Mouse (Mus musculus): ENCODE measurements at regions not wholly inside any gene's neighbourhood (a gene's known extent, or its start where the extent isn't known, plus 50 kb on each side); places are given as distances from the start of the nearest gene placed in this dataset.

DNA sequence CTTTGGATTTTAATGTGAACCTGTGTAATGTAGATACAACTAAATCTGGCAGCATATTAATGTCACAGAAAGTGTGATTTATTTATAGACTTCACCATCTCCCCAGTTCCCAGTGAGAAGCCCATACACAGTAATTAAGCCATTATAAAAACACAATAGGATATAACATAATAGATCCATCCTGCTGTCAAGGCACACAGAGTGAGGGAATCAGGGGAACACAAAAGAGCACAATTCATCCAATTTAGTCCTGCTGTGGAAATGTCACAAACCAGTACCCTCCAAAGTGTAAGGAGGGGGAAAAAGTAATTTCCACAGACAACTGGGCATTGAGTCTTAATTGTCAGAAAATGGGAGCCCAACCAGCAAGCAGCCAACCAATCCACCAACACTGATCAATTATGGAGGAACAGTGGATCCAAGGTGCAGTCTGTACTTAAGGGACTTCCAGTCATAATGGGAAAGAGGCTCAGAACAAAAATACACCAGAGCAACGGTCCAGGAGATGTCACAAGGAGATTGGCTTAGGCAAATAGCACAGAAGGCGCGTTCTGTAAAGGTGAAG is 336.1 kb downstream of the Cog6 start:
- Histone ChIP-seq H3K9ac (replicated peaks) (no peak overlapping the region), H3K4me3 (no peak overlapping the region), H3K4me2 (replicated peaks) (no peak overlapping the region), H3K27ac (replicated peaks) (no peak overlapping the region), H3K27me3 (peaks cover 59% of the 10 kb centered on the region), H3K4me1 (0 out of 2 replicates have a peak, but pooled peaks cover 4% of the 10 kb centered on the region), H3K9me3 (peaks cover 8% of the 10 kb centered on the region), H3K36me3 (no peaks in the 10 kb centered on the region)
- WGBS: 30% methylated on average over 3 of the region's 3 CpGs
- peak; percentile 65; the same call in 1 of the 2 replicates for ATAC-seq (ENCODE audit: low FRiP score, low read depth)

DNA sequence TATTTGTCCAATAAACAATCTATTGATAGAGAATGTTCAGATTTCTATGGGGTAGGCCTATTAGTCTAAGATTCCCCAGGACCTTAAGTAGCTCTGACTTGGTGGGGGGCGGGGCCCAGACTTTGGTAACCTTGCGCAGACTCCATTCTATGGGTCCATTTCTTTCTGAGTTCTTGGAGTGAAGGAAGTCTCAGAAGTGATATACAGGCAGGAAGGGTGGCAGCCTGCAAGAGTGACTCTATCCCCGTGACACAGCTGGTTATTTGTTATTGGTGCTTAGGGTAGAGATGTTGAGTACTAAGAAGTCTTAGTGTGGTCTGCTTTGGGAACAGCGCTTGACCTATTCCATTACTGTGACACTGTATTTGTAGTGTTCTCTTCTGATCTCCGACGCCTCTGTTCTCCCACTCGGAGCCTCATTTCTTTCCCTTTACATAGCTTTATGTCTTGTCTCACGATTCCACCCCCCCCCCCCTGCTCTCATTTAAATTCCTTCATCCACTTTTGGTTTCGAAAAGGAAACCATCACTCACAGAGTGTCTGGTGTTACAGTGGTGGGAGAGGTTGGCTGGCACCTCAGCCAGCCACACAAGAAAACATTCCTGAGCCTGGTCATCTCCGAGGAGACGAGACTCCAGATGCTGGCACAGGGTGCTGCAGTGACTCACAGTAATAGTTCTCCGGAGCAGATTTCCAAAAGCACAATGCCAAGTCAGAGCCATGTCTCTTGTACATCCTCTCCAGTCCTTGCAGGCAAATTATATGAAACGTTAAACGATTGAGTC is 340.0 kb downstream of the Cog6 start:
- peaks cover 8% of the 10 kb centered on the region for H3K9me3 ChIP-seq
- no peak for ATAC-seq (ENCODE audit: low FRiP score, low read depth)
- H3K4me1 ChIP-seq: 0 out of 2 replicates have a peak, but pooled peaks cover 4% of the 10 kb centered on the region
- no peak overlapping the region for H3K4me3 ChIP-seq
- peaks cover 56% of the 10 kb centered on the region for H3K27me3 ChIP-seq
- no peak overlapping the region for H3K4me2 ChIP-seq (replicated peaks)
- H3K9ac ChIP-seq (replicated peaks): no peak overlapping the region
- no peak overlapping the region for H3K27ac ChIP-seq (replicated peaks)
- 90% methylated on average over 14 of the region's 14 CpGs for WGBS
- no peaks in the 10 kb centered on the region for H3K36me3 ChIP-seq

- Histone ChIP-seq H3K4me3 (no peak overlapping the region), H3K36me3 (no peaks in the 10 kb centered on the region), H3K4me1 (no peaks in the 10 kb centered on the region), H3K27me3 (peaks cover 30% of the 10 kb centered on the region), H3K9ac (replicated peaks) (no peak overlapping the region), H3K4me2 (replicated peaks) (no peak overlapping the region), H3K9me3 (no peaks in the 10 kb centered on the region), H3K27ac (replicated peaks) (no peak overlapping the region)
- ATAC-seq (ENCODE audit: low FRiP score, low read depth): no peak
- 96% methylated on average over 8 of the region's 8 CpGs for WGBS
Observed at GRCm38 (mm10) chr3:52670628-52671028, 346.4 kb downstream of the Cog6 start.

- Histone ChIP-seq H3K36me3 (no peaks in the 10 kb centered on the region), H3K9me3 (no peaks in the 10 kb centered on the region), H3K4me3 (no peak overlapping the region), H3K9ac (replicated peaks) (no peak overlapping the region), H3K27ac (replicated peaks) (0 out of 2 replicates have a peak overlapping the region, but pooled peaks have one; percentile 15), H3K27me3 (peaks cover 3% of the 10 kb centered on the region; the same call in 1 of the 2 replicates), H3K4me2 (replicated peaks) (no peak overlapping the region), H3K4me1 (peaks cover 8% of the 10 kb centered on the region)
- ATAC-seq (ENCODE audit: low FRiP score, low read depth): 0 out of 2 replicates have a peak, but pooled peaks have one; percentile 44
- WGBS: 53% methylated on average over 5 of the region's 5 CpGs
Observed at GRCm38 (mm10) chr3:52663161-52663602, 353.9 kb downstream of the Cog6 start.

GRCm38 (mm10) chr3:52662164-52662908 is 354.7 kb downstream of the Cog6 start:
- Histone ChIP-seq H3K36me3 (no peaks in the 10 kb centered on the region), H3K4me1 (peaks cover 8% of the 10 kb centered on the region), H3K27ac (replicated peaks) (no peak overlapping the region), H3K4me2 (replicated peaks) (no peak overlapping the region), H3K9me3 (no peaks in the 10 kb centered on the region), H3K9ac (replicated peaks) (no peak overlapping the region), H3K4me3 (no peak overlapping the region), H3K27me3 (peaks cover 3% of the 10 kb centered on the region; the same call in 1 of the 2 replicates)
- ATAC-seq (ENCODE audit: low FRiP score, low read depth): no peak
- WGBS: 90% methylated on average over 15 of the region's 15 CpGs

- Histone ChIP-seq H3K4me1 (no peaks in the 10 kb centered on the region), H3K4me3 (no peak overlapping the region), H3K9ac (replicated peaks) (no peak overlapping the region), H3K9me3 (0 out of 2 replicates have a peak, but pooled peaks cover 4% of the 10 kb centered on the region), H3K27ac (replicated peaks) (no peak overlapping the region), H3K27me3 (no peaks in the 10 kb centered on the region), H3K4me2 (replicated peaks) (no peak overlapping the region), H3K36me3 (no peaks in the 10 kb centered on the region)
- ATAC-seq (ENCODE audit: low FRiP score, low read depth): no peak
- WGBS: 82% methylated on average over 5 of the region's 5 CpGs
Observed at GRCm38 (mm10) chr3:52653006-52653405, 364.0 kb downstream of the Cog6 start.

DNA sequence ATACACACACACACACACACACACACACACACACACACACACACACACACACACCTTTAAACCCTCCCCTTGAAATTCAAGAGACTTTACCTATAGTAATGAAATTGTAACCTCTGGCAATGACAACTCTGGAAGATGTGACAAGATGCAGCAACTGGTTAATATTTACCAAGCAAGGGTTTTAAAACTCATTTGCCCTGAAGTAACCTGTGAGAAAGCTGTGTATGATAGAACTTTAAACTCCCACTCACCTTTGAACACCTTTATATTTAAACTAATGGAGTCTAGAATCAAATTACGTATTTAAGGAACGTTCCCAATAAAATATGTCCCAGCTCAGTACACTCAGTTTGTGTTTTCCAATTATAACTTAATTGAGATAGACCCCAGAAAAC is 364.6 kb downstream of the Cog6 start:
- Histone ChIP-seq H3K9me3 (0 out of 2 replicates have a peak, but pooled peaks cover 4% of the 10 kb centered on the region), H3K4me3 (no peak overlapping the region), H3K27me3 (0 out of 2 replicates have a peak, but pooled peaks cover 2% of the 10 kb centered on the region), H3K36me3 (no peaks in the 10 kb centered on the region), H3K27ac (replicated peaks) (no peak overlapping the region), H3K4me2 (replicated peaks) (no peak overlapping the region), H3K9ac (replicated peaks) (no peak overlapping the region), H3K4me1 (no peaks in the 10 kb centered on the region)
- ATAC-seq (ENCODE audit: low FRiP score, low read depth): no peak
- 88% methylated on average over 2 of the region's 2 CpGs for WGBS

- Histone ChIP-seq H3K9me3 (0 out of 2 replicates have a peak, but pooled peaks cover 4% of the 10 kb centered on the region), H3K27me3 (peaks cover 7% of the 10 kb centered on the region; the same call in 1 of the 2 replicates), H3K36me3 (no peaks in the 10 kb centered on the region), H3K4me1 (no peaks in the 10 kb centered on the region), H3K4me2 (replicated peaks) (no peak overlapping the region), H3K27ac (replicated peaks) (no peak overlapping the region), H3K4me3 (no peak overlapping the region), H3K9ac (replicated peaks) (no peak overlapping the region)
- WGBS: 74% methylated on average over 7 of the region's 7 CpGs
- ATAC-seq (ENCODE audit: low FRiP score, low read depth): no peak
Observed at GRCm38 (mm10) chr3:52651862-52652475, 365.1 kb downstream of the Cog6 start.

DNA sequence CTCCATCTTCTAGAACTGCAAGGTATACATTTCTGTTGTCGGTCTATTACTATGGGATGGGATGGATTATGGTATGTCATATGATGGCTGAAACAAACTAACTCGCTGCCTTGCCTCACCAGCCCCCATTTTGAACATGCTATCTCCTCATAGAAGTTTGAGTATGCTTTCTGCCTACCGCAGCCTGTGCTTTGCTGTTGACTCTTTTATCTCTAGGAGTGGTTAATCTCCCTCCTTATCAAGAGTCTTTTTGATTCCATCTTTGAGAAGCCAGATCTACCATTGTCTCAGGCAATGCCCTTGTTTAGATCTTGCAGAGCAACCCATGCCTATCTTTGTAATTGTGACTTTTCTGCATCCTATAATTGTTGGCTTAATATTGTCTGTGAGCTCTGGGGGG is 367.0 kb downstream of the Cog6 start:
- Histone ChIP-seq H3K4me2 (replicated peaks) (no peak overlapping the region), H3K9ac (replicated peaks) (no peak overlapping the region), H3K4me1 (peaks cover 2% of the 10 kb centered on the region), H3K27me3 (peaks cover 11% of the 10 kb centered on the region), H3K4me3 (no peak overlapping the region), H3K36me3 (no peaks in the 10 kb centered on the region), H3K9me3 (no peaks in the 10 kb centered on the region), H3K27ac (replicated peaks) (no peak overlapping the region)
- 94% methylated on average over 3 of the region's 3 CpGs for WGBS
- ATAC-seq (ENCODE audit: low FRiP score, low read depth): no peak

DNA sequence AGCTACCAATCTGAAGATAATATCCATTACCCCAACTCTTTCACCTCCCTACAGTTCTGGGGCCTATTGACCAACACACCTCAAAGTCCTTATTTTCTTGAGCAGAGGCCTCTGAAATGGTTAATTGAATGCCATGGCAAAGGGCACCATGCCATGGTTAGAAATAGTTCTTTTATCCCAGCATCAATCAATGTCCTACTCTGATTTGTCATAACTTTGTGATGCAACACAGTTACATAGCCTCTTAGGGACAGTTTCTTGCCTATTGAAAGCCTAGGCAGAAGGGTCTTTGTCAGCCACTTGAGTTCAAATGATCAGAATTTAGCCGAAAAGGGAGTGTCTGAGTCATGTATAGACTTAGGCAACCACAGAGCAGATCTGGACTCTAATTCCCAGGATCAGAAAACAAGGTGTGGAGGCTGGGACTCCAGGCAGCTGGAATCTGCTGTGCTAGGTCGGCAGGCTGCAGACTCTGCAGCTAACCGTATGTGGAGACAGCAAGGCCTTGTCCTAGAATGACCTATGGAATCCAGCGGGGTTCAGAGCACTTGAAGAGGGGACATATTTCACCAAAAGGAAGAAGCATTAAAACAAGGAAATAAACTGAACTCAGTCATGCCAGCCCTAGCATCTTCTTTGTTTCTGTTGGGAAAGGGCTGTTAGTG is 368.1 kb downstream of the Cog6 start:
- no peaks in the 10 kb centered on the region for H3K9me3 ChIP-seq
- 81% methylated on average over 4 of the region's 4 CpGs for WGBS
- no peak overlapping the region for H3K4me3 ChIP-seq
- H3K27me3 ChIP-seq: peaks cover 11% of the 10 kb centered on the region
- H3K27ac ChIP-seq (replicated peaks): no peak overlapping the region
- no peak overlapping the region for H3K4me2 ChIP-seq (replicated peaks)
- H3K36me3 ChIP-seq: no peaks in the 10 kb centered on the region
- ATAC-seq (ENCODE audit: low FRiP score, low read depth): no peak
- peaks cover 13% of the 10 kb centered on the region for H3K4me1 ChIP-seq
- no peak overlapping the region for H3K9ac ChIP-seq (replicated peaks)

- Histone ChIP-seq H3K4me3 (no peak overlapping the region), H3K36me3 (no peaks in the 10 kb centered on the region), H3K27me3 (peaks cover 11% of the 10 kb centered on the region), H3K27ac (replicated peaks) (no peak overlapping the region), H3K4me2 (replicated peaks) (no peak overlapping the region), H3K9ac (replicated peaks) (no peak overlapping the region), H3K9me3 (no peaks in the 10 kb centered on the region), H3K4me1 (peaks cover 24% of the 10 kb centered on the region)
- WGBS: 93% methylated on average over 5 of the region's 5 CpGs
- no peak for ATAC-seq (ENCODE audit: low FRiP score, low read depth)
Observed at GRCm38 (mm10) chr3:52647900-52648299, 369.1 kb downstream of the Cog6 start.
